Mouse (Mus musculus) urinary bladder, adult 2 months (tissue): ENCODE data around the gene 2210017I01Rik. TPM values are rescaled to one million over a fixed set of nuclear protein-coding genes. Genes with fewer than 3 reads are reported as not detected.

Source experiments
- DNase-seq: peaks from one replicate; pipeline ENCODE4 v3.0.0; 2022; ENCODE audit warnings: low spot score
- polyA plus RNA-seq: library from polyadenylated mRNA; depleted of rRNA; stranded (reverse); fragments of >200 nt; gene quantifications from 2 replicates; pipeline ENCODE4 v1.2.3, GENCODE M21; 2012; rRNA removed

2210017I01Rik gene
- polyA plus RNA-seq, result not detected in 2 replicates

DNA sequence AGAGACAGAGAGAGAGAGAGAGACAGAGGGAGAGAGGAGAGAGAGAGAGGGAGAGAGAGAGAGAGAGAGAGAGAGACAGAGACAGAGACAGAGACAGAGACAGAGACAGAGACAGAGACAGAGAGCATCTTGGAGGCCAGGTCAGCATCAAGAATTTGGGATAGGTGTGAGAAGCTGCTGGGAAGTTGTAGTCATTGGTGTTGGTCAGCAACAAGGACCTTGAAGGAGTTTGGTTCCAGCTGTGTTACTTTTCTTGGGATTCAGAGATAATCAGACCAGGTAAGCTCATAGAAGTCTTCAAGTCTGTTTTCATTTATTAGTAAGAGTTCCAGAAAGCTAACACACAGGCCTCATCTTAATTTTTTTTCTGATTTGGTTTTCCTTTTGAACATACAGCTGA, at the start of gene 2210017I01Rik:
Gene 2210017I01Rik, minus strand, starts transcription at position 101 of the 400 bp plus-strand sequence.
- no peak for DNase-seq

- no peak for DNase-seq
Measured at GRCm38 (mm10) chr3:92656826-92657225, 49.5 kb upstream of the 2210017I01Rik start, which contains the start of gene Lce1b. TSS of gene Lce1b (minus strand) at chr3:92656926.

GRCm38 (mm10) chr3:92648207-92648606, 40.9 kb upstream of the 2210017I01Rik start, which contains the start of gene Lce1a1:
TSS of gene Lce1a1 (minus strand) at chr3:92648307.
- DNase-seq, result no peak

DNA sequence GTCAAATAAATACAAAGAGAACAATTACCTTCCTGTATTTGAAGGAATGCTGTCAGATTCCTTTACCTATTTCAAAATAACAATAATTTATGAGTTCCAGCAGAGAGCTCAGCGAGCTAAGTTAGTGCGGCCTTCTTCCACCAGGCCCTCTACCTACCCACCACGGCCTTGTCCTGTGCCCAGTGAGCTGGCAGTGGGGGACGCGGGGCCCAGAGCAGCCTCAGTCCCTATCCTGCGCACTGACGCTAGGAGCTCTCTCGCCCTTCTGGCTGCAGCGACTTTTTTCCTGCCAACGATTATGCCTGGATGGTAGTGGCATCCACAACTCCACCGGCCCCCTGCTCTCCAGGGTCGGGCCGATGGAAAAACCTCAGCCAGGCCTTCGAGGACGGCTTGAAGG, 32.6 kb upstream of the 2210017I01Rik start:
- DNase-seq, result no peak

DNA sequence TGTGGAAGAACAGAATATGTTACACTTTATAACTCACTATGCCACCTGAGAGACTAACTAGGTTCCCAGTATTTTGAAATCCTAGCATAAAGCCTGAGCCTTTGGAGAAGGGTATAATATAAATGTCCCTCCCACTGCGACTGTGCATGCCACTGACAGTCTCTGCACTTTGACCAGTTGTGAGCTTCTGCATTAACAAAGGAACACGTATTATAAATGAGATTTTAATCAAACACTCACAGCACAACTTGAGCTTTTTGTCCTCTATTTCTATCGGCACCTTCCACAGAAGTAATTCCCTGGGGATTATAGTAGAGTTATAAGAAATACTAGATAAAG, 31.3 kb upstream of the 2210017I01Rik start:
- DNase-seq, result no peak

- DNase-seq, result no peak
Measured at GRCm38 (mm10) chr3:92637745-92638652, 30.7 kb upstream of the 2210017I01Rik start.

- no peak for DNase-seq
Measured at GRCm38 (mm10) chr3:92621560-92621959, 14.3 kb upstream of the 2210017I01Rik start, which contains the start of gene Lce6a. TSS of gene Lce6a (minus strand) at chr3:92621660.

GRCm38 (mm10) chr3:92609804-92610203, 2.5 kb upstream of the 2210017I01Rik start:
- no peak for DNase-seq

GRCm38 (mm10) chr3:92602169-92602568, 5.1 kb downstream of the 2210017I01Rik start:
- DNase-seq, result no peak

- DNase-seq, result no peak
Measured at GRCm38 (mm10) chr3:92600456-92600855, 6.8 kb downstream of the 2210017I01Rik start.

DNA sequence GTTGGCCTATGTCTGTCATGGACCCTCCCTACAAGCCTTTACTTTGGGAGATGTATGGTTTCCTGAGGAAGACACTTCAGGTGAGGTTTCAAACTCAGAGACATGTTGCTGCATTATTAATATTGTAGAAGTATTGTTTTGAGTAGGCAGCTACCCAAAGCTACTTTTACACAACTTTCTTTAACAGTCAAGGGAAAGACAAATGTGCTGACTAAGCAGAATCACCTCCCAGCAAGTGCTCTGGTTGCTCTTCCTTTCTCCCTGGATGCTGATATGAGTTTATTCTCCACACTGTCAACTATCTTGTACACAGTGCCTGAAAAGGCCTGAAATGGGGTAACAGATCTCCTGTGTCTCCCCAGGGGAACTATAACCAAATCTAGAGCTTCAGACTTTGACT, 7.3 kb downstream of the 2210017I01Rik start:
- no peak for DNase-seq

DNA sequence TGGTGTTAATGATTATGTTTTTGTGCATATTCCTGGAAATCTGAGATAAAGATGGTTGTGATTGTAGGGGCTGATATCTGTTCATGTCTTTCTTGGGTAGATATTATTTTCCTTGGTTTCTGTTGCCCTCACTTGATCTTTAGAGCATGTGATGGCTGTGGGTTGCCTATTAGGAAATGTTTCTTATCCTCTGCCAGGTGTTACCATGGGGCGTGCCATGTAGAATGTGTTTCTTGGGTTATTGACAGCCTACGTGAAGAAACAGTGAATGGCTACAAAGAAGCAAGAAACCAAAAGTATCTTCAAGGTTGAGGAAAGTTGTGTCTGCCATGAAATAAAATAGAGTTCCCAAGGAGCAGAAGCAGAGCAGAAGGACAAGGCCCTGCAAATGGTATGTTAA, 8.9 kb downstream of the 2210017I01Rik start:
- no peak for DNase-seq

DNA sequence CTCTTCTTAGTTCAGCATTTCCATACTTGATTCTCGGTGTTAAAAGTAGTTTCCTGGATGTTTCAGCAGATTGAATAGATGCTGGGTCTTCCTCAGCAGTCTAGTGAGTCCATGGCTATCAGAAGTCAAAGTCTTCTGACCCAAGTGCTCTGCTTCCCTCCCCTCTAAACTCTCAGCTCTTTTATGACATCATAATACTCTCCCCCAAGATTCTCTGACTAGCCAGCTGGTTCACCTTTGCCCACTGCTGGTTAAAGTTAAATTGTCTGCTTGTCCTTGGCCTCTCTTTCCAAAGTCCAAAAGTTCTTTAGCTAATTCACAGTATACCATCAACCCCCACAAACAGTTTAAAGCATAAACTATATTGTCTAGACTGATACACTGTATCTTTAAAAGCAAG, 18.4 kb downstream of the 2210017I01Rik start, which contains the start of gene Smcp:
Gene Smcp, minus strand, starts transcription at position 140 of the 400 bp plus-strand sequence.
- no peak for DNase-seq

- no peak for DNase-seq
Measured at GRCm38 (mm10) chr3:92587190-92587589, 20.1 kb downstream of the 2210017I01Rik start.

GRCm38 (mm10) chr3:92585055-92585454, 22.2 kb downstream of the 2210017I01Rik start:
- DNase-seq, result no peak

GRCm38 (mm10) chr3:92583164-92583826, 24.0 kb downstream of the 2210017I01Rik start:
- no peak for DNase-seq

GRCm38 (mm10) chr3:92579508-92579907, 27.8 kb downstream of the 2210017I01Rik start:
- no peak for DNase-seq

GRCm38 (mm10) chr3:92578652-92579413, 28.5 kb downstream of the 2210017I01Rik start:
- no peak for DNase-seq

DNA sequence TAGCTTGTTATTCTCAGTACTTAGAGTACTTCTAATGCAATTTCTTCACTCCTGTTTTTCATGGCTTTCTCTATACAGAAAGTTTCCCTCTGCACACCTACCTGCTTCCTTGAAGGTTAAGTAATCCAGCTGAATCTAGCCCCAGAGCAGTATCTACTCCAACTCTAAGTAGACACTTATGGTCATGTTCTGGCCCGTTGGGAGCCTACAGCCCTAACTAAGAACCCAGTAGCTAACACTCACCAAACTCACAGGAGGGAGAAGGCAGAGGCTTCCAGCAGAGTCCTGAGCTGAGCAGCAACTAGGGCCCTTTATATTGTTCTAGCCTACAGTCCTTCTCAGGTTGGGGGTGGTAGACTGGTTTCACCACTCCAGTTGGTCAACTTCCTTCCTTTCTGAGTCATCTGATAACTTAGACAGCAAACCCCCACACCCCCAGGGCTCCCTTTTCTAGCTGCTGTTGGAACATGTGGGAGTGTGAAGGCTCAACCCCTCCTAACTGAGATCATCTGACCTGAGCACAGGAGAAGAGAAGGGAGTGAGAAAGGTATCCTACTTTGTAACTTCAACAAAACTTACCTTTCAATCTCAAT, 33.7 kb downstream of the 2210017I01Rik start, which contains the start of gene Ivl:
Gene Ivl, minus strand, starts transcription at position 287 of the 593 bp plus-strand sequence.
- DNase-seq, result no peak

DNA sequence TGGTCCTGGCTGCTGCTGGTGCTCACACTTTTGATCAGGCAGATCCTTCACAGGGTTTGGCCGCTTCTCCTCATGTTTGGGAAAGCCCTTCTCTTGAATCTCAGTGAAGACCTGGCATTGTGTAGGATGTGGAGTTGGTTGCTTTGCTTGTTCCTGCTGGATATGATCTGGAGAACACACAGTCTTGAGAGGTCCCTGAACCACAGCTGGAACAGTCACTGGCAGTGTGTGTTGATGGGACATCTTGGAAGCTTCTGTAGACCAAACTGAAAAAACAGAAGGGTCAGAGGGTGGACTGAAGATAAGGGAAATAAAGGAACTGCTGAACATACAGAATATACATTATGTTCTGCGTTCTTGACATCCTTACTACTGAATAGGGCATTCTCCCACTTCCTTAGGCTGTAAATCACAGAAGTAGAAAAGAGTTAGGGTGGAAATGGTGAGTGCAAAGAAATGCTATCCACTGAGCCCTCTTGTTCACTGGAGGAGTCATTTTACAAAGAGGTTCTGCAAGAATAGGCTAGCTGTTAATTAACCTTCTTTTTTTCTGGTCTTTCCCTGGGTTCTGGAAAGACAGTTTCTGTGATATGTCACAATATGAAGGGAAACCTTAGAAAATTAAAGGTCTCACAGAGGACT, 34.7 kb downstream of the 2210017I01Rik start:
- DNase-seq, result no peak

GRCm38 (mm10) chr3:92568752-92569151, 38.5 kb downstream of the 2210017I01Rik start:
- DNase-seq, result no peak
